Mouse (Mus musculus): ENCODE results near the gene Olfr1230. TPM values are rescaled to one million over a fixed set of nuclear protein-coding genes. Genes with fewer than 3 reads are reported as not detected.

Olfr1230 gene
- polyA plus RNA-seq (2011; ENCODE audit: insufficient read depth, insufficient read length, low replicate concordance, missing spikeins) = not detected in 2 replicates

- 76% methylated on average over 1 of the region's 1 CpGs for WGBS
- no peak within 1 kb of the TSS for H3K4me3 ChIP-seq (replicated peaks; ENCODE audit: control insufficient read depth, low read depth, low read length)
- TF ChIP-seq CTCF (IDR thresholded peaks at IDR 0.05; ENCODE audit: control insufficient read depth, insufficient read depth, low read length) = no peak
- no peak for TF ChIP-seq POLR2A (IDR thresholded peaks at IDR 0.05; ENCODE audit: borderline replicate concordance, control insufficient read depth, low read depth, low read length)
- no peak within 1 kb of the TSS for H3K27ac ChIP-seq (ENCODE audit: control insufficient read depth, insufficient read depth, low read depth, low read length, poor library complexity)
- no peaks in the 10 kb centered on the region for H3K4me1 ChIP-seq (ENCODE audit: control insufficient read depth, insufficient read depth, low read length)
Observed at GRCm38 (mm10) chr2:89297168-89297567, at the start of gene Olfr1230. TSS of gene Olfr1230 (minus strand) at chr2:89297268.

GRCm38 (mm10) chr2:89342298-89342697, 45.2 kb upstream of the Olfr1230 start, which contains the start of gene Olfr1233:
TSS of gene Olfr1233 (minus strand) at chr2:89342398.
- TF ChIP-seq POLR2A (IDR thresholded peaks at IDR 0.05; ENCODE audit: borderline replicate concordance, control insufficient read depth, low read depth, low read length) = no peak
- TF ChIP-seq CTCF (IDR thresholded peaks at IDR 0.05; ENCODE audit: control insufficient read depth, insufficient read depth, low read length) = no peak
- no peak within 1 kb of the TSS for H3K4me3 ChIP-seq (replicated peaks; ENCODE audit: control insufficient read depth, low read depth, low read length)
- H3K27ac ChIP-seq (ENCODE audit: control insufficient read depth, insufficient read depth, low read depth, low read length, poor library complexity) = no peak within 1 kb of the TSS
- no peaks in the 10 kb centered on the region for H3K4me1 ChIP-seq (ENCODE audit: control insufficient read depth, insufficient read depth, low read length)

GRCm38 (mm10) chr2:89329575-89329974, 32.5 kb upstream of the Olfr1230 start, which contains the start of gene Olfr1232:
TSS of gene Olfr1232 (minus strand) at chr2:89329675.
- TF ChIP-seq POLR2A (IDR thresholded peaks at IDR 0.05; ENCODE audit: borderline replicate concordance, control insufficient read depth, low read depth, low read length) = no peak
- TF ChIP-seq CTCF (IDR thresholded peaks at IDR 0.05; ENCODE audit: control insufficient read depth, insufficient read depth, low read length) = no peak
- H3K4me3 ChIP-seq (replicated peaks; ENCODE audit: control insufficient read depth, low read depth, low read length) = no peak within 1 kb of the TSS
- H3K27ac ChIP-seq (ENCODE audit: control insufficient read depth, insufficient read depth, low read depth, low read length, poor library complexity) = no peak within 1 kb of the TSS
- H3K4me1 ChIP-seq (ENCODE audit: control insufficient read depth, insufficient read depth, low read length) = no peaks in the 10 kb centered on the region

- TF ChIP-seq CTCF (IDR thresholded peaks at IDR 0.05; ENCODE audit: control insufficient read depth, insufficient read depth, low read length) = no peak
- TF ChIP-seq POLR2A (IDR thresholded peaks at IDR 0.05; ENCODE audit: borderline replicate concordance, control insufficient read depth, low read depth, low read length) = no peak
- Histone ChIP-seq H3K4me3 (replicated peaks; ENCODE audit: control insufficient read depth, low read depth, low read length) (no peak within 1 kb of the TSS), H3K27ac (ENCODE audit: control insufficient read depth, insufficient read depth, low read depth, low read length, poor library complexity) (no peak within 1 kb of the TSS), H3K4me1 (ENCODE audit: control insufficient read depth, insufficient read depth, low read length) (no peaks in the 10 kb centered on the region)
- WGBS = 70% methylated on average over 2 of the region's 2 CpGs
Observed at GRCm38 (mm10) chr2:89306974-89307373, 9.9 kb upstream of the Olfr1230 start, which contains the start of gene Olfr1231. TSS of gene Olfr1231 (minus strand) at chr2:89307074.

GRCm38 (mm10) chr2:89287914-89288313, 9.2 kb downstream of the Olfr1230 start, which contains the start of gene Olfr1229:
TSS of gene Olfr1229 (minus strand) at chr2:89288014.
- Histone ChIP-seq H3K4me3 (replicated peaks; ENCODE audit: control insufficient read depth, low read depth, low read length) (no peak within 1 kb of the TSS), H3K27ac (ENCODE audit: control insufficient read depth, insufficient read depth, low read depth, low read length, poor library complexity) (no peak within 1 kb of the TSS), H3K4me1 (ENCODE audit: control insufficient read depth, insufficient read depth, low read length) (no peaks in the 10 kb centered on the region)
- TF ChIP-seq POLR2A (IDR thresholded peaks at IDR 0.05; ENCODE audit: borderline replicate concordance, control insufficient read depth, low read depth, low read length) = no peak
- TF ChIP-seq CTCF (IDR thresholded peaks at IDR 0.05; ENCODE audit: control insufficient read depth, insufficient read depth, low read length) = no peak
- 70% methylated on average over 2 of the region's 2 CpGs for WGBS

GRCm38 (mm10) chr2:89253962-89254361, 43.1 kb downstream of the Olfr1230 start, which contains the start of gene Olfr1228:
TSS of gene Olfr1228 (minus strand) at chr2:89254062.
- Histone ChIP-seq H3K4me1 (ENCODE audit: control insufficient read depth, insufficient read depth, low read length) (no peaks in the 10 kb centered on the region), H3K4me3 (replicated peaks; ENCODE audit: control insufficient read depth, low read depth, low read length) (no peak within 1 kb of the TSS), H3K27ac (ENCODE audit: control insufficient read depth, insufficient read depth, low read depth, low read length, poor library complexity) (no peak within 1 kb of the TSS)
- TF ChIP-seq POLR2A (IDR thresholded peaks at IDR 0.05; ENCODE audit: borderline replicate concordance, control insufficient read depth, low read depth, low read length) (no peak), CTCF (IDR thresholded peaks at IDR 0.05; ENCODE audit: control insufficient read depth, insufficient read depth, low read length) (no peak)

Other genes with a start within 250 kb of the Olfr1230 start
- not detected in 2 replicates for gene Olfr1218, start 236.1 kb downstream of the Olfr1230 start, polyA plus RNA-seq (2011; ENCODE audit: insufficient read depth, insufficient read length, low replicate concordance, missing spikeins)
- gene Olfr1219, start 213.8 kb downstream of the Olfr1230 start, polyA plus RNA-seq (2011; ENCODE audit: insufficient read depth, insufficient read length, low replicate concordance, missing spikeins) = 0.27 TPM in 1 of 2 replicates, not detected in the other
- gene Olfr1220, start 190.4 kb downstream of the Olfr1230 start, polyA plus RNA-seq (2011; ENCODE audit: insufficient read depth, insufficient read length, low replicate concordance, missing spikeins) = not detected in 2 replicates
- gene Olfr1221, start 180.0 kb downstream of the Olfr1230 start, polyA plus RNA-seq (2011; ENCODE audit: insufficient read depth, insufficient read length, low replicate concordance, missing spikeins) = not detected in 2 replicates
- gene Olfr1222, start 164.2 kb downstream of the Olfr1230 start, polyA plus RNA-seq (2011; ENCODE audit: insufficient read depth, insufficient read length, low replicate concordance, missing spikeins) = not detected in 2 replicates
- not detected in 2 replicates for gene Olfr1223, start 145.7 kb downstream of the Olfr1230 start, polyA plus RNA-seq (2011; ENCODE audit: insufficient read depth, insufficient read length, low replicate concordance, missing spikeins)
- not detected in 2 replicates for gene Olfr1224-ps1, start 133.2 kb downstream of the Olfr1230 start, polyA plus RNA-seq (2011; ENCODE audit: insufficient read depth, insufficient read length, low replicate concordance, missing spikeins)
- gene Olfr1225, start 122.6 kb downstream of the Olfr1230 start, polyA plus RNA-seq (2011; ENCODE audit: insufficient read depth, insufficient read length, low replicate concordance, missing spikeins) = not detected in 2 replicates
- gene Olfr1226, start 97.2 kb downstream of the Olfr1230 start, polyA plus RNA-seq (2011; ENCODE audit: insufficient read depth, insufficient read length, low replicate concordance, missing spikeins) = not detected in 2 replicates
- gene Olfr1228, start 43.2 kb downstream of the Olfr1230 start, polyA plus RNA-seq (2011; ENCODE audit: insufficient read depth, insufficient read length, low replicate concordance, missing spikeins) = not detected in 2 replicates
- not detected in 2 replicates for gene Olfr1229, start 9.3 kb downstream of the Olfr1230 start, polyA plus RNA-seq (2011; ENCODE audit: insufficient read depth, insufficient read length, low replicate concordance, missing spikeins)
- 0.25 TPM in 1 of 2 replicates, not detected in the other for gene Olfr1231, start 9.8 kb upstream of the Olfr1230 start, polyA plus RNA-seq (2011; ENCODE audit: insufficient read depth, insufficient read length, low replicate concordance, missing spikeins)
- gene Olfr1232, start 32.4 kb upstream of the Olfr1230 start, polyA plus RNA-seq (2011; ENCODE audit: insufficient read depth, insufficient read length, low replicate concordance, missing spikeins) = not detected in 2 replicates
- not detected in 2 replicates for gene Olfr1233, start 45.1 kb upstream of the Olfr1230 start, polyA plus RNA-seq (2011; ENCODE audit: insufficient read depth, insufficient read length, low replicate concordance, missing spikeins)
- gene Olfr1234, start 67.6 kb upstream of the Olfr1230 start, polyA plus RNA-seq (2011; ENCODE audit: insufficient read depth, insufficient read length, low replicate concordance, missing spikeins) = not detected in 2 replicates
- gene Olfr1238, start 112.4 kb upstream of the Olfr1230 start, polyA plus RNA-seq (2011; ENCODE audit: insufficient read depth, insufficient read length, low replicate concordance, missing spikeins) = not detected in 2 replicates
- gene Olfr1239, start 123.1 kb upstream of the Olfr1230 start, polyA plus RNA-seq (2011; ENCODE audit: insufficient read depth, insufficient read length, low replicate concordance, missing spikeins) = not detected in 2 replicates
- not detected in 2 replicates for gene Olfr1240, start 145.7 kb upstream of the Olfr1230 start, polyA plus RNA-seq (2011; ENCODE audit: insufficient read depth, insufficient read length, low replicate concordance, missing spikeins)
- gene Olfr1241, start 189.9 kb upstream of the Olfr1230 start, polyA plus RNA-seq (2011; ENCODE audit: insufficient read depth, insufficient read length, low replicate concordance, missing spikeins) = not detected in 2 replicates
- gene Olfr1242, start 201.1 kb upstream of the Olfr1230 start, polyA plus RNA-seq (2011; ENCODE audit: insufficient read depth, insufficient read length, low replicate concordance, missing spikeins) = not detected in 2 replicates
- gene Olfr1243, start 234.2 kb upstream of the Olfr1230 start, polyA plus RNA-seq (2011; ENCODE audit: insufficient read depth, insufficient read length, low replicate concordance, missing spikeins) = not detected in 2 replicates